Mouse (Mus musculus): ENCODE data around the gene Vmn2r51. TPM values are rescaled to one million over a fixed set of nuclear protein-coding genes. Genes with fewer than 3 reads are reported as not detected.
"Not testable (repeated sequence)": the region's sequence is repeated elsewhere in the genome, so short reads cannot be mapped to it uniquely, and the experiment has no call there.

The Vmn2r51 gene
- not detected in 2 replicates for polyA plus RNA-seq (2014; fragmentation: Nextera tagmentation; extraction: Ambion mirVana)

GRCm38 (mm10) chr7:10105641-10106040 is at the start of gene Vmn2r51:
Gene Vmn2r51, minus strand, starts transcription at chr7:10105741.
- H3K27ac ChIP-seq (replicated peaks; ENCODE audit: low read depth, low read length); H3K4me2 ChIP-seq (ENCODE audit: low read depth, low read length); H3K9ac ChIP-seq (replicated peaks; ENCODE audit: low read length); H3K4me1 ChIP-seq (ENCODE audit: control insufficient read depth, insufficient read depth, low read length); H3K27me3 ChIP-seq (ENCODE audit: control insufficient read depth, insufficient read depth, low read length); ATAC-seq (replicated peaks; ENCODE audit: insufficient number of reproducible peaks, low FRiP score, low TSS enrichment, low read depth); DNase-seq (ENCODE audit: low spot score); H3K36me3 ChIP-seq (replicated peaks; ENCODE audit: control insufficient read depth, insufficient read depth, low read depth, low read length); H3K4me3 ChIP-seq (ENCODE audit: low read depth, low read length); H3K9me3 ChIP-seq (replicated peaks; ENCODE audit: control insufficient read depth, low read length): not testable (repeated sequence)
- 78% methylated on average over 1 of the region's 1 CpGs for WGBS

- not testable (repeated sequence) for H3K9me3 ChIP-seq (replicated peaks; ENCODE audit: control insufficient read depth, low read length); H3K9ac ChIP-seq (replicated peaks; ENCODE audit: low read length); H3K27me3 ChIP-seq (ENCODE audit: control insufficient read depth, insufficient read depth, low read length); H3K27ac ChIP-seq (replicated peaks; ENCODE audit: low read depth, low read length); H3K4me2 ChIP-seq (ENCODE audit: low read depth, low read length); ATAC-seq (replicated peaks; ENCODE audit: insufficient number of reproducible peaks, low FRiP score, low TSS enrichment, low read depth); H3K4me3 ChIP-seq (ENCODE audit: low read depth, low read length); H3K4me1 ChIP-seq (ENCODE audit: control insufficient read depth, insufficient read depth, low read length); H3K36me3 ChIP-seq (replicated peaks; ENCODE audit: control insufficient read depth, insufficient read depth, low read depth, low read length); DNase-seq (ENCODE audit: low spot score)
These were observed 52.3 kb downstream of the Vmn2r51 start, which contains the start of gene Vmn2r50 for GRCm38 (mm10) chr7:10053196-10053595. Gene Vmn2r50, minus strand, starts transcription at chr7:10053296.

Other genes starting within 250 kb of the Vmn2r51 start
- not detected in 2 replicates for gene Vmn2r48, start 152.2 kb downstream of the Vmn2r51 start, polyA plus RNA-seq (2014; fragmentation: Nextera tagmentation; extraction: Ambion mirVana)
- not detected in 2 replicates for gene Vmn2r49, start 113.5 kb downstream of the Vmn2r51 start, polyA plus RNA-seq (2014; fragmentation: Nextera tagmentation; extraction: Ambion mirVana)
- not detected in 2 replicates for gene Vmn2r50, start 52.4 kb downstream of the Vmn2r51 start, polyA plus RNA-seq (2014; fragmentation: Nextera tagmentation; extraction: Ambion mirVana)
- gene Vmn2r52, start 70.8 kb upstream of the Vmn2r51 start, polyA plus RNA-seq (2014; fragmentation: Nextera tagmentation; extraction: Ambion mirVana) = not detected in 2 replicates
- gene Vmn1r66, start 172.3 kb upstream of the Vmn2r51 start, polyA plus RNA-seq (2014; fragmentation: Nextera tagmentation; extraction: Ambion mirVana) = not detected in 2 replicates

All from embryonic facial prominence, embryonic 11.5 days (tissue).